Mouse (Mus musculus) intestine, embryonic 16.5 days (tissue): ENCODE data around the gene Reg1. TPM values are rescaled to one million over a fixed set of nuclear protein-coding genes. Genes with fewer than 3 reads are reported as not detected.
"Not testable (repeated sequence)": the region's sequence is repeated elsewhere in the genome, so short reads cannot be mapped to it uniquely, and the experiment has no call there.

Experiments
- ATAC-seq: fragments of 200-750 bp; cut with Nextera tagmentation; 2 replicates; pipeline ENCODE4 v1.8.0; 2017; ENCODE audit warnings: moderate TSS enrichment, moderate library complexity
- H3K27ac ChIP-seq: fragments of 300-500 bp; sonication (generic); 2 replicates; pipeline ENCODE4 v1.5.1; 2014; ENCODE audit warnings: mild to moderate bottlenecking, low read length
- H3K27me3 ChIP-seq: fragments of 300-500 bp; sonication (generic); replicated peaks from 2 replicates; pipeline ENCODE4 v1.6.1; 2014; ENCODE audit warnings: low read length, control low read depth, mixed read lengths; ENCODE audit not compliant: control insufficient read depth, insufficient read depth
- H3K36me3 ChIP-seq: fragments of 300-500 bp; sonication (generic); 2 replicates; pipeline ENCODE4 v1.6.1; 2014; ENCODE audit warnings: low read length, control low read depth; ENCODE audit not compliant: control insufficient read depth, insufficient read depth
- H3K4me1 ChIP-seq: fragments of 300-500 bp; sonication (generic); 2 replicates; pipeline ENCODE4 v1.6.1; 2014; ENCODE audit warnings: low read length, control low read depth, mixed read lengths; ENCODE audit not compliant: control insufficient read depth, insufficient read depth
- H3K4me2 ChIP-seq: fragments of 300-500 bp; sonication (generic); 2 replicates; pipeline ENCODE4 v1.6.1; 2014; ENCODE audit warnings: low read depth, low read length, control low read depth
- H3K4me3 ChIP-seq: fragments of 300-500 bp; sonication (generic); 2 replicates; pipeline ENCODE4 v1.5.1; 2014; ENCODE audit warnings: mild to moderate bottlenecking, low read length
- H3K9ac ChIP-seq: fragments of 300-500 bp; sonication (generic); 2 replicates; pipeline ENCODE4 v1.6.1; 2014; ENCODE audit warnings: low read depth, low read length
- H3K9me3 ChIP-seq: fragments of 300-500 bp; sonication (generic); 2 replicates; pipeline ENCODE4 v1.6.1; 2016; ENCODE audit warnings: low read length, control low read depth; ENCODE audit not compliant: control insufficient read depth
- WGBS: fragments of 180-500 bp; shearing (Covaris S2); extraction: QIAGEN DNeasy Blood & Tissue Kit; methylation state at CpG from one replicate; pipeline ENCODE4 v1.1.7; 2014; 5-methylcytosine and 5-hydroxymethylcytosine counted together
- polyA plus RNA-seq: library from polyadenylated mRNA; unstranded; fragments of >200 nt; fragmentation: Nextera tagmentation; extraction: Ambion mirVana; gene quantifications from 2 replicates; pipeline ENCODE4 v1.2.1, GENCODE M21; 2015

Gene Reg1
- polyA plus RNA-seq: 56.1 and 64.6 TPM in 2 replicates

DNA sequence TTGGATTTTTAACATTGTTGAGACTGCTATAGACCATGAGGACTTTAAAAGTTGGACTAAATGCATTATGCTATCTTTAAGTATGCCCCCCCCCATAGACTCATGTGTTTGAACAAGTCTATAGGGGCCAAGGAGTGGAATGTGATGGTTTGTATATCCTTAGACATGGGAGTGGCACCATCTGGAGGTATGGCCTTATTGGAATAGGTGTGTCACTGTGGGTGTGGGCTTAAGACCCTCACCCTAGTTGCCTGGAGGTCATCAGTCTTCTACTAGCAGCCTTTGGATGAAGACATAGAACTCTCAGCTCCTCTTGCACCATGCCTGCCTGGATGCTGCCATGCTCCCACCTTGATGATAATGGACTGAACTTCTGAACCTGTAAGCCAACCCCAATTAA, at the start of gene Reg1:
Reg1 (plus strand) TSS at position 301 of the 400 bp plus-strand sequence.
- not testable (repeated sequence) for H3K27me3 ChIP-seq, H3K4me2 ChIP-seq, H3K9ac ChIP-seq, H3K27ac ChIP-seq, H3K9me3 ChIP-seq, H3K4me3 ChIP-seq, H3K4me1 ChIP-seq, H3K36me3 ChIP-seq, ATAC-seq

GRCm38 (mm10) chr6:78378765-78379164, 43.7 kb upstream of the Reg1 start, which contains the start of gene Reg3d:
TSS of gene Reg3d (minus strand) at chr6:78378865.
- no peak within 1 kb of the TSS for H3K27ac ChIP-seq
- no peak within 1 kb of the TSS for H3K4me3 ChIP-seq
- ATAC-seq: no peak
- H3K9ac ChIP-seq: no peak within 1 kb of the TSS
- no peaks in the 10 kb centered on the region for H3K27me3 ChIP-seq
- no peak within 1 kb of the TSS for H3K4me2 ChIP-seq
- WGBS: 77% methylated on average over 2 of the region's 2 CpGs
- H3K36me3 ChIP-seq: no peaks in the 10 kb centered on the region
- no peaks in the 10 kb centered on the region for H3K4me1 ChIP-seq
- no peaks in the 10 kb centered on the region for H3K9me3 ChIP-seq

DNA sequence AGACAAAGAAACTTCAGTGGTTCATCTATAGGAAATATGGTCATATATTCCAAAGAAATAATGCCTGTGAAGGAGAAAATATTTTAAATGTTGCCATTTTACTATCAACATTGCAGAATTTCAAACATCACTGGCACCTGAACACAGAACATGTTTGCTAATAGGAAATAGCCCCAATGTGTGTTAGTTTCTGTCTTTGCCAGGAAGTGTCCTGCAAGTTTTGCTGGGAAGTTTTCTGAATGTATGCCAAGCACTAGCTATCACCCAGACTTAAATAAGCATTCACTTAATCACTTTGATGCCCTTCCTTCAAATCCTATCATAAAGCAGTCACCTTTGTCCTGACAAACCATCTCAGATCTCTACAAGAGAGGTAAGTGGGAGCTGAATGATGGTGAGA, 42.1 kb upstream of the Reg1 start, which contains the start of gene Reg3a:
Reg3a (plus strand) TSS at position 301 of the 400 bp plus-strand sequence.
- ATAC-seq: no peak
- Histone ChIP-seq H3K9ac (no peak within 1 kb of the TSS), H3K36me3 (no peaks in the 10 kb centered on the region), H3K27ac (no peak within 1 kb of the TSS), H3K9me3 (no peaks in the 10 kb centered on the region), H3K4me3 (no peak within 1 kb of the TSS), H3K4me2 (no peak within 1 kb of the TSS), H3K4me1 (no peaks in the 10 kb centered on the region), H3K27me3 (no peaks in the 10 kb centered on the region)

DNA sequence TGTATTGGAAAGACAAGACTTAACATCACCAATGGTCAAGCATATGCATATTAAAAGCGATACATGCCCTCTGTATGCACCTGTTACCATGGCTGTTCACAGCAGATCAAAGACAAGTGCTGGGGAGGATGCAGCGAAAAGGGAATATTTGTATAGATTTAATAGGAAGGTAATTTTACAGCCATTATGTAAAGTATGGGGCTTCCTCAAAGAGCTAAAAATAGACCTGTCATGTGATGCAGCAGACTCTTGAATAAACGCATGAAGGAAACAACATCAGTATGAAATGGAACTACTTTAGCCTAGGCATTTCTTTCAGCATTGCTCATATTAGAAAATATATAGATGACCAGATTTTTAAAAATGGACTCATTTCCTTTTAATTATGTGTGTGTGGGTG, 36.9 kb upstream of the Reg1 start:
- no peaks in the 10 kb centered on the region for H3K9me3 ChIP-seq
- no peak overlapping the region for H3K4me2 ChIP-seq
- 83% methylated on average over 3 of the region's 3 CpGs for WGBS
- H3K36me3 ChIP-seq: no peaks in the 10 kb centered on the region
- no peaks in the 10 kb centered on the region for H3K4me1 ChIP-seq
- no peak overlapping the region for H3K27ac ChIP-seq
- H3K27me3 ChIP-seq: no peaks in the 10 kb centered on the region
- H3K9ac ChIP-seq: no peak overlapping the region
- no peak for ATAC-seq
- no peak overlapping the region for H3K4me3 ChIP-seq

GRCm38 (mm10) chr6:78395323-78395722, 27.2 kb upstream of the Reg1 start, which contains the start of gene Reg2:
TSS of gene Reg2 (plus strand) at chr6:78395623.
- not testable (repeated sequence) for H3K4me1 ChIP-seq, ATAC-seq, H3K4me2 ChIP-seq, H3K36me3 ChIP-seq, H3K9ac ChIP-seq, H3K4me3 ChIP-seq, H3K27me3 ChIP-seq, H3K9me3 ChIP-seq, H3K27ac ChIP-seq
- 95% methylated on average over 4 of the region's 17 CpGs for WGBS

GRCm38 (mm10) chr6:78425497-78425896, 3.0 kb downstream of the Reg1 start:
- H3K9ac ChIP-seq: no peak overlapping the region
- WGBS: 65% methylated on average over 3 of the region's 3 CpGs
- H3K4me3 ChIP-seq: no peak overlapping the region
- no peaks in the 10 kb centered on the region for H3K9me3 ChIP-seq
- H3K27me3 ChIP-seq: no peaks in the 10 kb centered on the region
- ATAC-seq: peak; percentile 80
- H3K4me1 ChIP-seq: no peaks in the 10 kb centered on the region
- H3K36me3 ChIP-seq: no peaks in the 10 kb centered on the region
- H3K4me2 ChIP-seq: no peak overlapping the region
- H3K27ac ChIP-seq: no peak overlapping the region

- no peak overlapping the region for H3K9ac ChIP-seq
- no peak overlapping the region for H3K4me2 ChIP-seq
- H3K27me3 ChIP-seq: no peaks in the 10 kb centered on the region
- H3K36me3 ChIP-seq: no peaks in the 10 kb centered on the region
- H3K4me3 ChIP-seq: no peak overlapping the region
- no peaks in the 10 kb centered on the region for H3K4me1 ChIP-seq
- peak; percentile 85 for ATAC-seq
- H3K27ac ChIP-seq: no peak overlapping the region
- no peaks in the 10 kb centered on the region for H3K9me3 ChIP-seq
- 30% methylated on average over 1 of the region's 1 CpGs for WGBS
Observed at GRCm38 (mm10) chr6:78447202-78447601, 24.7 kb downstream of the Reg1 start.

DNA sequence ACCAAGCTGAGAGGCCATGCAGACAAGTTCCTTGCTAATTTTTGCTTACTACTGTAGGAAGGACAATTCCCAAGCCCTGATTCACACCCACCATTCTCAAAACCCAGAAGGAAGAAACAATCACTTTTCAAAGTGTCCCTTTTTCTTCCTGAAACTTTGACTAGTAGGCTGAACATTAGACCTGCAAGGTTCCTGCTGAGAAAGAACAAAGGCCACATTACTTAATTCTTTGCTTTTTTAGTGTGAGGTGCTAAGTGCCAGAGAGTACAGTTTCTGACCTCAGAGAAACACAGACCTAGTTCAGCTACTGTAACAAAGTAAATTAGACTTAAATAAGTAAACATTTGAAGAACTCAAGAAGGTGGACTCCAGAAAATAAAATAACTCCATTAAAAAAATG, 25.9 kb downstream of the Reg1 start:
- no peak overlapping the region for H3K4me3 ChIP-seq
- no peaks in the 10 kb centered on the region for H3K27me3 ChIP-seq
- peak; percentile 74 for ATAC-seq
- H3K9ac ChIP-seq: no peak overlapping the region
- H3K4me1 ChIP-seq: no peaks in the 10 kb centered on the region
- H3K4me2 ChIP-seq: no peak overlapping the region
- no peak overlapping the region for H3K27ac ChIP-seq
- H3K36me3 ChIP-seq: no peaks in the 10 kb centered on the region
- no peaks in the 10 kb centered on the region for H3K9me3 ChIP-seq

DNA sequence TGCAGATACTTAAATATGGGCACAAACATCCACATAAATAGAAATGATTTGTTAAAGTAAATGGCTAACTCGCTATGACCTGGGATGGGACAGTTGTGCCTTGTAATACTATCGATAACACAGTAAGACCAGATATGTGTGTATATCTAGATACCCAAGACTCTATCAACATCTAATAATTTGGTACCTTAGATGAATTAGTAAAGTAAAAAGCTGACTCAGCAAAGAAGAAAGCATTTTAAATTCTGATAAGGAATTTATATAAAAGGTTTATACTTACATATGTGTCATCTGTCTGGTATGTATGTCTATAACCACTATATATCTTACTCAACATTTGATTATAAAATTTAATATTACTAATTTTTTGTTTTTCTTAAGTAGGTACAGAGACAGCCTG, 30.3 kb downstream of the Reg1 start:
- ATAC-seq: no peak
- H3K9ac ChIP-seq: no peak overlapping the region
- no peaks in the 10 kb centered on the region for H3K4me1 ChIP-seq
- no peaks in the 10 kb centered on the region for H3K27me3 ChIP-seq
- H3K4me2 ChIP-seq: no peak overlapping the region
- no peak overlapping the region for H3K27ac ChIP-seq
- WGBS: 92% methylated on average over 2 of the region's 2 CpGs
- H3K9me3 ChIP-seq: no peaks in the 10 kb centered on the region
- H3K4me3 ChIP-seq: no peak overlapping the region
- H3K36me3 ChIP-seq: no peaks in the 10 kb centered on the region

DNA sequence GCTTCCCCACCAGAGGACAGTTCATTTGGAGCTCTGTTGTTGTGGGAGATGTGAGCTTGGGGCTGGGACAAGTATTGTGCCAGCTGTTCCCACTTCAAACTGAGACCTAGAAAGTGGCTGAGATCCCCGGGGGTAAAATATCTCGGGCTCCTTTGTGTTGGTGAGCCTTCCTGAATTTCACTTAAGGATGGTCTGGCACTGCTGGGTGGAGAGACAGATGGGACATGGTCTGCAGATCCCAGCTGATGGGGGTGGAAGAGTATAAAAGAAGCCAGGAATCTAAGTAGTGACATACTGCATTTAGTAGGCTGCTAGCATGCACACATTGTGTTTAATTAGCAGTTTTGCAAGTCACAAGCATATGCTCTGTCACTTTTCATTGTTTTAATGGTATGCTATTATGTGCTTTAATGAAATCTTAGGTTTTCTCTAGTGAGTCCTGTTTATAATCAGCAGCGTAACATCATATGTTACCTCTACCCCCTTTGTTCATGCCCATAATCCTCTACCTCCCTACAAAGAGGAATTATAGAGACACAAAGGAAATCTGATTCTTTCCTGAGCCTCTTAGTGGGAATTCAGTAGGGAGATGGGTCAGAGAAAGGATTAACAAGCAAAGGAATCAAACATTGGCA, 37.8 kb downstream of the Reg1 start:
- no peaks in the 10 kb centered on the region for H3K36me3 ChIP-seq
- no peak overlapping the region for H3K4me2 ChIP-seq
- H3K9ac ChIP-seq: no peak overlapping the region
- H3K4me3 ChIP-seq: no peak overlapping the region
- 56% methylated on average over 3 of the region's 3 CpGs for WGBS
- no peak overlapping the region for H3K27ac ChIP-seq
- H3K4me1 ChIP-seq: 0 out of 2 replicates have a peak, but pooled peaks cover 2% of the 10 kb centered on the region
- no peak for ATAC-seq
- H3K9me3 ChIP-seq: no peaks in the 10 kb centered on the region
- no peaks in the 10 kb centered on the region for H3K27me3 ChIP-seq
